Mouse (Mus musculus) adipocyte (in vitro differentiated cells): Measurements from ENCODE around the gene Slc43a1.

ENCODE experiments used
- DNase-seq: peaks from one replicate; pipeline ENCODE4 v3.0.0-alpha.2; 2016; ENCODE audit warnings: low spot score

Gene Slc43a1

DNA sequence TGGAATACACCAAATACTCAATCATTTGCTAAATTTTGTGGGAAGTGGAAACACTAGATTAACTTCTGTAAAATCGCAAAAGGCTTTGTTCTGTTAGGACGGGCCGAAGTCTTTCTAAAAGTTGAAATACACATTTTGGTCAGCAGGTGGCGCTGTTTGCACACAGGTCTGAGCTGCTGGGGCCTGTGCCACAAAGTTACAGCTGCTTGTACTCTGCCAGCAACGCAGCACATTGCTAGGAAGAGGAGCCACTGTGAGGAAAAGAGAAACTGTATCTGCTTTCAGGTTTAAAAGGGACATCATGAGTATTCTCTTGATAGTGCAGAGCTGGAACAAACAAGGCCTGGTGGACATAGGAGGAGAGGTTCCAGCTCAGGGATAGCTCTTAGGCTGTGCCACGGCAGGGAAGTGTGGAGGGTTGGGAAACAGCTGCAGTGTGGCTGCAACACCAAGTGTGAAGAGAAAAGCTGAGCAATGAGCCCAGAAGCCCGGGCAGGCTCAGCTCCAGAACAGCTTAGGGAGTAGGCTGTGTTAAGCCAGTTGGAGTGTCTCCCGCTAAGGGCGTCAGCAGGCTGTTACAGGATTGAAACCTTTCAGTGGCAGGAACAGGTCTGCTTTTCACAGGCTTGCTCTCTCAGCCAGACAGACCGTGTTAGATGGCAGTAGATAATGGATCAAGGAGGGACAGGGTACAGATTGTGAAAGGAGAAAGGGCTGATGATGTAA, 6.8 kb upstream of the Slc43a1 start:
- peak; percentile 97 for DNase-seq

DNA sequence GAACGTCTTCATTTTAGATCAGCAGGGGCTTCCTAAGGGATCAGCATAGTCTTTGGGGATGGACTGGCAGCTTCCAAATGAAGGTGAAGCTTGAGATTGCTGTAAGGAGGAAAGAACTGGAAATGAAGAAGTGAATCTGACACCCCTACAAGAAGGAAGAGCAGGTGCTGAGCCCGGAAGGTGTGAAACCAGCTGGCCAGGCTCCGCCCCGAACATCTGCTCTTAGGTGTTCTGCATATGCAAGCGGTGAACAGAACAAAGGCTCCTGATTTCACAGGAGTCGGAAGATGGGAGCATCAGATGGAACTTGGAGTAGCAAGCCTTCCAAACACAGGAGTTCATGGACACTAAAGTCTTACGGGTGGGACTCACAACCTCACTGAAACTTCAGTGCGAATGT, 1.5 kb upstream of the Slc43a1 start:
- no peak for DNase-seq

DNA sequence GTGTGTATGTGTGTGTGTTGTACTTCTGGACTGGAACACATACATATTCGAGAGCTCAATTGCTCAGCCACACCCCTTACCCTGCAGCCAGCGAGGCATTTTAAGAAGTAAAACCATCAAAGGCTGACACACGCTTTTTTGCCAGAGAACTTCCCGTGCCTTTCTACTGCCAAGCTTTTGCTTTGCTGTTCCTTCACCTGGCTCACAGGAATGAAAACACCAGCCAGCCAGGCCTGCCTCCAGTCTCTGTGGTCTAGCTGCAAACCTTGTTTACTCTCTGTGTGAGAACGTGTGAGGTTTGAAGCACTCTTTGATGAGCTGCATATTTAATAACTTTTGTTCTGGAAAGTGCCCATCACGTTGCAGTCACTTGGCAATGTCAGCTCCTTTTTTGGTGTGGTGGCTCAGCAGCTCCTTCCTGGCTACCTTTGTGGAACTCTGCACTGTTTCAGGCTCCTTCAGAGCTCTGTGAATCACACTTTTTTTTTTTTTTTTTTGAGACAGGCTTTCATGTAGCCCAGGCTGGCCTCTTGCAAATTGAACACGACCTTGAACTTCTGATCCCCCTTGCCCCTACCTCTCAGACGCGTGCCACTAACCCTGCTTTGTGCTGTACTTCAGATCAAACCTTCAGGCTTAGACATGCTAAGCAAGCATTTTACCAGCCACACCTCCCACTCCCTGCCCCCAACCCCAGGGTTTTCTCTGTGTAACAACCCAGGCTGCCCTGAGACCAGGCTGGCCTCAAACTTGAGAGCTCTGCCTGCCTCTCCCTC, 645 bp upstream of the Slc43a1 start:
- DNase-seq = no peak

DNA sequence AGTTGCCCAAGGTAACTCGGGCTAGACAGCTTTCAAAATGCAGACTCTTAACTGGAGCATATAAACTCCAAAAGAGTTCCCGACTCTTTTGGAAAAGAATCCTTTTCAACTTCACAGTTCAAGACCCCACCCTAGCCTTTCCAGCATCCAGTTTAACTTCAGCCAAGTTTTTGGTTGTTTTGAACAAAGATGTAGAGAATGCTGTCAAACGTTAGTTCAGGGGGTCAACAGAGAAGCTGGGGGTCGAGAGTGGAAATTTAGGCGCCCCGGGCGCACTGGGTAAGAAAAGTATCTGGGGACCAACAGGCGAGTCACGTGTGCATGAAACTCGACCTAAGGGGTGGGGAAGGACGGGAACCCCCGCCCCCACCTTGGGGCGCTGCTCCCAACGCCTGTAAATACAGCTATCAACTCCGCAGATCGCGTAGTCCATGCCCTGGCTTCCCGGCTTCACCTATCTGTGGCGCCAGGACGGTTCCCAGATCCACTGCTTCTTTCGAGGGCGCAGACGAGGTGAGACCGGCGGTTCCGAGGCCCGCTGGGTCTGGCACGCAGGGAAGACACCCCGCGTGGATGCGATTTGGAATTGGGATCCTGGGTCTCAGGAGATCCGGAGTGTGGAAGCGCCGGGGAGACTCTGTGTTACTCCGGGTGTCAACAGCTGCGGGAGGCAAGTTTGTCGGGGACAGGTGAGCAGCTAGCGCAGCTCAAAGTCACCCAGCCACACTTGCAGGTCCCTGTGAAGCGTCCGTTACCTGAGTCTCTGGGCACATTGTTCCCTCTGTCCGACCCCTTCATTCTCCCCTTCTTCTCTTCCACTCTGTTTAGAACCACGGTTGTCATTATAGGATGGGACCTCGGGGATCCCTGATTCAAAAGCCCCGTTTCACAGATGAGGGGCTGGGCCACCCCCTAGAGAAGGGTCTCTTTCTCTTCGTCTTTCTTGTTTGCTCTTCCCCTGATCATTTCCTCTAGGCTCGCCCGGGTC, 637 bp downstream of the Slc43a1 start:
- no peak for DNase-seq

DNA sequence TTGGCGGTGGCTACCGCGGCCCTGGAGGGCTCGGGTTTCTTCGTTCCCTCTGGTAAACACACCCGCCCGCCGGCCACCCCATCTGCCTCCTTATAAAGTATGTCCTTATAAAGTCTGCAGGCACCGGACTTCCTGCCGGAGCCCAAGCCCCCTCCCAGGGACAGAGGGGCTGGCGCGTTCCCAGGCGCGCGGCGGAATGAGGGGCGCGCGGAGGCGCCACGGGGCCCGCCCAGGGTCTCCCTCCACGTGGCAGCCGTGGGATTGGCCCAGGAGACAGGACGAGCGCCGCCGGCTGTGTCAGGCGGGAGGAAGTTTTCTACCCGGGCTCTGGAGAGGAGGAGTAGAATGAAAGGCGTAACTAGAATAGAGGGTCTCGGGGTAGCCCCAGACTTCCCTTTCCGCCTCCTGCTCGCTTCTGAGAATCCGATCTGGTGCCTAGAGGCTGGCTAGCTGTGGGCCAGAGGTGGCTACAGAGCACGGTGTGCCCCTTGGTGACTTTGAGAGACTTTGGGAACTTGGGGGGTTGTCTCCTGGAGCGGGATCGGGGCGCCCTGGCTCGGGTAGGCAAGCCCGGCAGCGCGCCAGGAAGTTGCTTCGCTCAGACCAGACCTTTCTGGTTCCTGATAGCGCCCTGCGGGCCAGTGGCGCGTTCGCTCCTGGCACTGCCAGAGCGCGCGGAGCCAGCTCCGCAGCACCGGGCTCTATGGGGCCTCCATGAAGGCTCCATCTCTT, 1.5 kb downstream of the Slc43a1 start:
- no peak for DNase-seq

GRCm38 (mm10) chr2:84840748-84841563, 2.3 kb downstream of the Slc43a1 start:
- DNase-seq = no peak

- DNase-seq = no peak
These were observed 3.3 kb downstream of the Slc43a1 start for GRCm38 (mm10) chr2:84841905-84842304.

DNA sequence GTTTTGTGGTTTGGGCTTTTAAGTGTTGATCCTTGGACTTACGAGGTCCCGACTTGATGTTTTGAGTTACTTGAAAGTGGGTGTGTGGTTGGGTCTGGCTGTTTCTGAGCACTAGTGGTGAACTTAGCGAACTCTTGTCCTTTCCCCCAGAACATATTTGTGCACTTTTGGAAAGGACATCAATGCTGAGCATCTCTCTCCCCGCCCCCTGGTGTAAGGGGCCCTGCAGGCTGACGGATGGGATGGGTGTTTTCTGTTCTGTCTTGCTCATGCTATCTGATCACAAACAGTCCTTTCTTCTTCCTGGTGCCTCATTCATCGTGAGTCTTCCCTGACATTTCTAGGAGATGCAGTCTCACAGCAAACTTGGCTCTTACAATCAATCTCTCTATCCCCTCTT, 5.0 kb downstream of the Slc43a1 start:
- no peak for DNase-seq

- DNase-seq = no peak
These were observed 6.6 kb downstream of the Slc43a1 start for GRCm38 (mm10) chr2:84845226-84845625.

DNA sequence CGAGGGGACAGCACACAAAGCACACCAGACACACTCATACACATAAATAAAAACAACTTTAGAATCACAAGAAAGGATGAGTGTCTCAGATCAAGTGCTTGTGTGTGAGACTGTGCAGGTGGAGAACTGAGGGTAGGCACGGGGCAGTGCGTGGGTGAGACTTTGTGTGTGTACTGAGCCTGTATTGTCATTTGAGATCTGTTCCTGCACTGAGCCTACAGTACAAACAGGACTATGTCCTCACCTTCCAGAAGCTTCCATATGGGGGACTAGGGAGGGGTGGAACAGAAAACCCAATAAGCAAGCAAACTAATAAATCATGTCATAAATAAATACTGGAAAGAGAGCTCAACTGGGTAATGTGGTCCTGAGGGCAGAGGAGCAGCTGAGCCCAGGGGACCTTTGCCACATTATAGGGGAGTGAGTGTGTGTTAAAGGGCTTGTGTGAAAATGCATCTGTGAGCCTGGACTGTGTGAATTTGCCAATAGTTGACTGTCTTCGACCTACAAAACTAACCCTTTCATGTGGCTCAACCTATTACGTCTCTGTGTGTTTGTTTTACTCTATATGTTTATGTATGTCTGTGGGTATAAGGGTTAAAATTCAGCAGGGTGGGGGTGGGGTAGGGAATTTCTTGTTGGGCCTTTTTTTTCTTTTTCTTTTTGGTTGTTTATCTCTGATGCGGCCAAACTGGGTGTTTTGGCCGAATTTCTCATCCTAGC, 11.9 kb downstream of the Slc43a1 start:
- DNase-seq = peak; percentile 96

- DNase-seq = no peak
These were observed 12.7 kb downstream of the Slc43a1 start for GRCm38 (mm10) chr2:84851130-84852040.

GRCm38 (mm10) chr2:84855732-84856131, 17.1 kb downstream of the Slc43a1 start:
- peak; percentile 82 for DNase-seq

- DNase-seq = peak; percentile 37
These were observed 19.9 kb downstream of the Slc43a1 start for GRCm38 (mm10) chr2:84858551-84858950.

DNA sequence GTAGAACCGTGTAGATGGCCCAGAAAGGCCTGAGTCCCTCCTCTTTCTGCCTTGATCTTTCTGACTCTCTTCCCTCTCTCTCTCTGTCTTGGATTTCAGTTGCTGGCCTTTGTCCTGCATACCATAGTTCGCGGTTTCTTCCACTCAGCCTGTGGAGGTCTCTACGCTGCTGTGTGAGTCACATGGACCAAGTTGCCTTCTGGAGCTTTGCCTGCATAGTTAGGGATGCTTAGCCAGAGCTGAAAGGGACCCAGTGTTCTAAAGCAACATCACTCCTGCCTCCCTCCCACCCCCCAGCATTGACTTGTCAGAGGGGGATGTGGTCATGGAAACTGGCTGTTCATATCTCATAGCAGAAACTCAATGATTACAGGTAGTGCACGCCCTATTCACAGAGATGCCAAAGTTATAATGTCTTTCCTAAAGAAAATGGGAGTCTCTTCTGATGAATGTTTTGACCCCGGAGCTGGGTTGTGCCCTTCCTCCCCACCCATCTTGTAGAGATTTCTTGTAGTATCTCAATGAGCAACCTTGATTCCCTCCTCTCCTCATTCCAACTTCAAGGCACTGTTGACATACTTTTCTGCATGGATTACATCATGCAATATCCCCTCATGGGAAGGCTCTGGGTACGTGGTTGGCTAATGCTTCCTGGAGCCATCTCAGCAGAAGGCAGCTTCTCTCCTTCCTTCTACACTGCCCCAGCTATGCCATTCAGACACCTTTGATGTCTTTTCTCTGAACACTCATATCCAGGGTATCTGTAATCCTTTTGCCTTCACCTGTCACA, 21.5 kb downstream of the Slc43a1 start:
- peak; percentile 70 for DNase-seq

- DNase-seq = no peak
These were observed 22.8 kb downstream of the Slc43a1 start for GRCm38 (mm10) chr2:84861430-84861829.

DNA sequence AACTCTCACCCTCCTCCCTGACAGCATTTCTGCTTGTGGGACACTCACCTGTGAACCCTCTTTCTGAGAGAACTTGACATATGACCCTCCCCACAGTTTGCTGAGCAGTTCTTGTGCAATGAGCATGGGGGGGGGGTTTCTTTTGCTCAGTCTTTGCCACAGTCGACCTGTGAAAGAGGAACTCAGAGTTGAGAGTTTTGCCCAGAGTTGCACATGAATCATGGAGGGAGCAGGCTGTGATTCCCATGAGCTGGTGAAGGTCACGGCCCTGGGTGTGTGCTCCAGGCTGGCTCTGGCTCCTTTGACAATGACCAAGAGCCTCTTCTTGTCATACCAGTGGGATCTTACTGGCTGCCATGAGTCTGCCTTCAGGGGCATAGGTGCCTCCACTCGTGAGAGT, 23.6 kb downstream of the Slc43a1 start:
- no peak for DNase-seq

GRCm38 (mm10) chr2:84865616-84866571, 27.2 kb downstream of the Slc43a1 start:
- no peak for DNase-seq
